Mouse (Mus musculus) monocyte, adult 5-6 weeks (primary cell): Measurements from ENCODE around the gene Pigk. TPM values are rescaled to one million over a fixed set of nuclear protein-coding genes. Genes with fewer than 3 reads are reported as not detected.
A peak's percentile ranks its signal among the peaks of the same experiment; 100 is the strongest.

Source experiments
- ATAC-seq: fragments of 153-309, 156-312 bp; replicated peaks from 2 replicates; pipeline ENCODE4 v1.8.0; 2017; ENCODE audit warnings: mild to moderate bottlenecking; ENCODE audit not compliant: low TSS enrichment, insufficient number of reproducible peaks, severe bottlenecking, poor library complexity, low FRiP score
- total RNA-seq: library from RNA; stranded (forward); fragments of 200-1000, 200-491, 200-594 nt; gene quantifications from 3 replicates; pipeline ENCODE4 v1.2.3, GENCODE M21; 2017

The Pigk gene
- total RNA-seq, 1 experiment from 2014 or later, result 39.8 TPM

DNA sequence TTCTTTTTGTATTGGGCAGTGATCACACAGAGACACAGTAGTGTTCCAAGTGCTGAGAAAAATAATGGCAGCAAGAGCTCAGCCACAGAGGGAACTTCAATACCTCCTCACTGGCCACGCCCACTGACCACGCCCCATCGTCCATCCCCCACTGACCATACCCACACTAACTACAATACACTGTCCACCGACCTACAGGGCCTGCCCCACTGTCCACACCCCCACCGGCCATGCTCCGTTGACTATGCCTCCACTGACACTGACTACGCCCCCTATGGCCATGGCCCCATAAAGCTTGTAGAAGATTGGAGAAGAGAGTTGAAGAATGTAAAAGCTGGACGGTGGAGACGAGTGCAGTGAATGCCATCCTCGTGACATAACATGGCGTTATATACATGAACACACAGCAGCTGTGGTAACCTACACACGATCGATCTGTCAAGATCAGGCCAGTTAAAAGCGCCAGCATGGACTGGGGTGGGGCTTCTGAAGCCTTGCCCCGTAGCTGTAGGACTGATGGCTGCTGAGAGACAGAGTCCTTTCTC lies 235.4 kb downstream of the Pigk start:
- no peak for ATAC-seq

DNA sequence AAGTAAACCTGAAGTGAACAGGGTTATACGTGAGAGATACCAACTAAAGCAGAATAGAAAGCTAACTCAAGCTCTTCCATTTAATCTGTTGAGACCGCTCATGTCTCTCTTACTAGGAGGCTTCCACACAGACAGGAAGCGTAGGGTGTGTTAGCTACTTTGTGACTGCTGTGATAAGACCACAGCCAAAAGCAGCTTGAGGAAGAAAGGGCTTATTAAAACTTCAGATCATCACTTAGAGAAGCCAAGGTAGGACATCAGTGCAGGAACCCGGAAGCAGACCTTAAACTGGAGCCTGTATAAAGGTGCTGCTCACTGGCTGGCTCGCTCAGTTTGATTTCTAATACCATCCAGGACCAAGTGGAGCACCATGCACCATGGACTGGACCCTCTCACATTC lies 236.4 kb downstream of the Pigk start:
- ATAC-seq, result no peak

DNA sequence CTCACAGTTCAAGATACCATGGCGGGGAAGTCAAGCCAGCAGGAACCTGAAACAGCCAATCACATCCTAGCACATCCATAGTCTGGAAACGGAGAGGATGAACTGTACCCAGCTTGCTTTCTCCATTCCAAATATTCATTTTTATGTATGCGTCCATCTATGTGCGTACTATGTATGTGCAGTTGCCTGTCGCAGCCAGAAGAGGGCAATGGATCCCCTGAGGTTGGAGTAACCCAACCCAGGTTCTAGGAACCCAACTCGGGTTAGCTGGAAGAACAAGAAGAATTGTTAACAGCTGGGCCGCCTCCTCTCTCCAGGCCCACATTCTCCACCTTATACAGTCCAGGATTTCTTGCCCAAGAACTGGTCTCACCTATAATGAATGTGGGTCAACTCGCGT lies 237.0 kb downstream of the Pigk start:
- ATAC-seq, result no peak

DNA sequence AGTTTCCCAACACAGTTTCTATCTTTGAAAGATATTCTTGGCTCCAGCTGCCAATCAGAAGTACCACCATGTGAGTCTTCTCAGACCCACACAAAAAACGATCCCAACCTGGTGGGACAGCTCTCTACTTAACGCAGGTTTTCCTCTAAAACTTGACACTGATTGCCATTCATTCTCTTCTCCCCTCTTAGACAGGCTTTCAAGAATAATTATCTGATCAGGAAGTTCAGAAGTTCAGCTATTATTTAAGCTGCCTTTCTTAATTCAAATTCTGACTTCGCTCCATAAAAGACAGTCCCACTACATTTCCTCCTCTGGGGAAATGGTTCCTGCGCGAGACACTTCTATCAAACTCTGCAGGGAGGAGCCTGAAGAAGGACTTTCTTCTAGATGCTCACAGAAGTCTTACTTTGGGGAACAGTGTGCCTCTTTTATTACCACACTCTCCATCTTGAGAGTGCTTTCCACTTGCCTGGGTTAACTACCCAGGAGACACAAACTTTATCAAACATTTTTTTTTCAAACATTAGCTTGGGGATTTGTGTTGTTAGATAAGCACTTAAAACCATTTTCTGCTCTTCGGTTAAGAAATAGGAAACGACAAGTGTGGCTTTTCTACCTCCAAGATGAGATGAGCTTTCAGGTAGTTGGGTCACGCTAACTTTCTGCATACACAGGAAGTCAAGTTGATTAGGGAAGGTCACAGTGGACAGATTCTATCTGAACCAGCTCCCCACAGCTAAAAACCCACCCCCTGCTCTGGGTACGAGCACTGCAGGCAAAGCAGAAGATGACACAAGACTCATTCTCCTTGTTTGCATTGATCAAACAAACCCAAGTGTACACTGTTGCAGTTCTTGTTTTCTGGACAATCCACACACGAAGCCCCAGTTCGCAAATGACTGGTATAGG lies 238.0 kb downstream of the Pigk start:
- no peak for ATAC-seq

DNA sequence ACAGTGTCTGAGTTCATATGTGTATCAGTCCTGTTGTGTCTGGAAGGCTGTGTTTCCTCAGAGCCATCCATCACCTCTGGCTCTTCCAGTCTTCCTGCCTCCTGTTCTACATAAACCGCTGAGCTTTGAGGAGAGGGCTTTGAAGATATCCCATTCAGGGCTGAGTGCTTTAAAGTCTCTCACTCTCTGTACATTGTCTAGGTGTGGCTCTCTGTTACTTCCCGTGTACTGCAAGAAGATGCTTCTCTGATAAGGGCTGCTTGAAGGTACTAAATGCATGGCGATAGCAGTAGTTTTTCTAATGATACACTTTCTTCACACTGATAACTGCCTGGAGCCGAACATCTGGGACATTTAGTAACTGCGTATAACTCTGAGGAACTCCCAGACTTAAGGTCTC lies 242.1 kb downstream of the Pigk start:
- no peak for ATAC-seq

DNA sequence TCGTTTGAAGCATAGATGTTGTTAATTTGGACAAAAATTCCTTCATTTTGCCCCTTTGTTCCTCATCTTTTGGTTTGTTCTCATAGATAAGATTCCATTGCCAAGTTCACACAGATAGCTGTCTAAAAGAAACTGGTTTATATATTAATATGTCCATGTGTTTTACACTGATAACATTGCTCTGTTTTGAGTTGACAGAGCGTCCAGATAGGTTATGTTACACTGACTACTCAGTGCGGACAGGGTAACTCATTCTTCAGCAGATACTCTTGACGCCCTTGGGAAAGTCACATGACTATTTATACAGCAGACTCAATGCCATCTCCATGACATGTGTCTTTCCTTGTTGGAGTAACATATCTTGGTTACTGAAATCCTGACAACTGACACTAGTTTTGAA lies 242.9 kb downstream of the Pigk start:
- no peak for ATAC-seq

DNA sequence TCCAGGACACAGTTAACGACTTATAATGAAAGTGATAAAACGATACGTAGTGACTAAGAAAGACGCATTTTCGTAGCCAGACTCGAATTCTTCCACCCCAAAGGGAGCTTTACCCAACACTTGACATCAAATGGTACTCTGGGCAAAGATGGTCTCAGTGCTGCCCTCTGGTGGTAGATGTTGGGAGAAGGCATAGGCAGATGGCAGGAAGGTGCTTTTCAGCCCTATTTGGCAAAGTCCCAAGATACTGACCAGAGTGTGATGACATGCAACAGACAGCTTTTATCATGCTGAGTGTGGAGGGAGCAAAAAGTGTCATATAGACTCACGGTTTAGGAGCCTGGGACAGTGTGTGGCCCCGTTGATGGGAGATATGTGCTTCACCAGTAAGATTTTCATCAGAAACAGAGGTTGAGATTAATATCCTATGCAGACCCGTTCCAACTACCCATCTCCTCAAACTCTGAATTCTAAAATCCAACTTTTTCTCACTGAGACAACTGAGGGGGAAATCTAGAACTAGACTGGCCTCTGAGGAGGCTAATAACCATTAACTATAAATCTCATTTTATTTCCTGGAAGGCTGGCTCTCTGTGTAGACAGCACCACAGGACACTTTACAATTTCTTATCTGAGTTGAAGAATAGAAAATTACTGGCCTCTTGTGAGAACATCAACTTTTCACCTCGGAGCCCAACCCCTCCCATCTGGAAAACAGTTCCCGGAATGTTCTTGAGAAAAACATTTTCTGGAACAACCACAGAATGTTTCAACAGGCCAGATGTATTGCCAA lies 244.7 kb downstream of the Pigk start:
- 0 out of 2 replicates have a peak, but pooled peaks have one; percentile 22 for ATAC-seq

DNA sequence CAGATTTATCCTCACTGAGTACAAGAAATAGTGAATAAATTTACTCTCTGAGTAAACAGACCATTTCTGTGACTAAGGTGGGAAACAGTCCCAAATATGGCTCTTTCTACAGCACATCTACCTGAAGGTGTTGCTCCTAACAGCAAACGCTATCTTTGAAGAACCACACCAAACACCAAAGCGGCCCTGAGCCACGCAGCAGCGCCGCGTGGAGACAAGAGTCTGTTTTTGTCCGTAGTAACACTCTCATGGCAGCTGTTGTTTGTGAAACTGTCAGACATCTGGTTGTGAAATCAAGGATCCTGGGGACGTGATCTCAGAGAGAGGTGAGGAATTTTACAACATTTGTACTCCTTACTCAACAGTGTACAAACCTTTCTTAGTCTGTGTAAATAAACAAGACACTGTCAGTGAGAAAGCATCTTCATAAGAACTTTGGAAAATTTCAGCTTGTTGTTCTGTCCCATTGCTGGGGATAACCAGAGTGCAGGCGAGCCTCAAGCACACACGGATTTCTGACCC lies 248.0 kb downstream of the Pigk start:
- no peak for ATAC-seq

DNA sequence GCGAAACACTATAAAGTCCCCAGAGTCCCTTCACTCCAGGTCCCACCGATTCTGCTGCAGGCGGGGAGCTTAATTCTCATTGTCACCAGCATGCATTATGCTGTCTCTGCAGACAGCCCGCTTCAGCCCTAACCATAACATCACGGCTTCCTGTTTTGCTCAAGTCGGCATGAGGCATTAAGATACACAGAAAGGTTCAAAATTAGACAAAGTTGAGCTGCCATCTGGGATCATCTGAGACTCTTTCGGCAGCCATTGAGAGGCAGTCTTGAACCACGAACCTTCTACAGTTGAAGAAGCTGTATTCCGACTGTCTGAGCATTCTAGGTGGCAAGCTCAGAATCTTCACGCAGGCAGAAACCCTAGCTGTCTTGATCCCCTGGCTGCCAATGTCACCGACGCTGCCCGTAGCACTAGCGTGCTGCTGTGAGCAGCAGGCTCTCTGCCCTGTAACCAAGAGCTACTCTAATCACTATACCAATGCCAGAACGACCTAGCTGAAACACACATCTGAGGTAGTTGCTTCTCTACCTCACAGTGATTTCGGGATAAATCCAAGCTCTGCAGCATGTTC lies 256.0 kb downstream of the Pigk start:
- ATAC-seq, result no peak

DNA sequence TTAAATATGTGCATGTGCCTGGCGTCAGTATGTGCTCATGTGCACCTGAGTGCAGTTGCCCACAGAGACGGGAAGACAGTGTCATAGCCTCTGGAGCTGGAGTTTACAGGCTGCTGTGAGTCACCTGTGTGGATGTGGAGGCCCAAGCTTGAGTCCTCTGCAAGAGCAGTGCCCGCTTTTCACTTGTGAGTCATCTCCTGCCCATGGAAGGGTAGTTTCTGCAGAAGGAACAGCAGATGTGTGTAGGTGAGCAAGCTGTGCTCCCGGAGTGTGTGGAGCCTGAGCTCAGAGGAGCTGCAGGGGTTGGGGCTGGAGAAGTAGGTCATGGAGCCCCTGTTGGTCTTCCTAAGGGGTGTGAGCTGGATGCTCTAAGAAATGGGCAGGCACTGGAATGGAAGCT lies 257.5 kb downstream of the Pigk start:
- no peak for ATAC-seq

DNA sequence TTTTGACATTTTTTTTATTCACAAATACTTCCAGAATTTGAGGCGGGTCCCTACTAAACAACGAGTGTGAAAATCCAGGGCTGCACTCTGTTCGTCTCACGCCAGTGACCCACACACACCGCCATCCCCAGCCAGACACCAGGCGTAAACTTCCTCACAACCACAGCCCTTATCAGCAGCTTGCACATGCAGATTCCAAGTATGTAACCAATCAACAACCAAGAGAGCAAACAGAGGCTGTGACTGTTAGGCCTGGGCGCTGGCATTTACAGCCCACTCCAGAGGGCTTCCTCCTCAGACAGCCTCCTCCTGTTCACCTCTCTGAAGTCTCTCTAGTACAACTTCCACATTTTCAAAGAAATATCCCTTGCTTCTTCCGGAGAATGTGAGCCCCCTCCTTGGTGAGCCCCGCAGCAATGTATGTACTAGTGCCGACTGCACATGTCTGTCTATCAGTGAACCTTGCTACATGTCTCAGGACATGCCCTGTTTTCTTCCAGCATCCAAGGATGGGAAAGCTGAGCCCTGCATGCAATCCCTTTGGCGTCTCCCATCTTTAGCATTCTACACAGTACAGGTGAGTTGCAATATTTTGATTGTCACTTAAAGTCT lies 265.7 kb downstream of the Pigk start:
- ATAC-seq, result no peak

DNA sequence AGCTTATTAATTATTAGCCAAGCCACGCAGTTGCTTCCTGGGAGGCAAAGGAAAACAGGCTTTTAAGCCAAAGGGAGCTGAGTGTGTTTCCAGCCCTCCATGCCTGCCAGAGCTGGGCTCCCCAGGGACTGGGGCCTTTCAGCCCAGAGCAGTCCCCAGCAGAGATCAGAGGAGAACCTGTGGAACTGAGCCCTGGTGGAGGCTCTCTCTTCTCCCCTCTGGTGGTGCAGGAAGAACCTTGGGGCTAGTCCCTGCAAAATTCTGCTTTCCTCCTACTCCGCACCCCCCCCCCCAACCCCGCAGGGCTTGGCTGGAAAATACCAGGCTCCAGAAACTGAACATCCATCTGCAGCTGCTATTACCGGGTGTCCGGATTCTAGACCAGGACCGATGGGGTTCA lies 266.5 kb downstream of the Pigk start:
- no peak for ATAC-seq

DNA sequence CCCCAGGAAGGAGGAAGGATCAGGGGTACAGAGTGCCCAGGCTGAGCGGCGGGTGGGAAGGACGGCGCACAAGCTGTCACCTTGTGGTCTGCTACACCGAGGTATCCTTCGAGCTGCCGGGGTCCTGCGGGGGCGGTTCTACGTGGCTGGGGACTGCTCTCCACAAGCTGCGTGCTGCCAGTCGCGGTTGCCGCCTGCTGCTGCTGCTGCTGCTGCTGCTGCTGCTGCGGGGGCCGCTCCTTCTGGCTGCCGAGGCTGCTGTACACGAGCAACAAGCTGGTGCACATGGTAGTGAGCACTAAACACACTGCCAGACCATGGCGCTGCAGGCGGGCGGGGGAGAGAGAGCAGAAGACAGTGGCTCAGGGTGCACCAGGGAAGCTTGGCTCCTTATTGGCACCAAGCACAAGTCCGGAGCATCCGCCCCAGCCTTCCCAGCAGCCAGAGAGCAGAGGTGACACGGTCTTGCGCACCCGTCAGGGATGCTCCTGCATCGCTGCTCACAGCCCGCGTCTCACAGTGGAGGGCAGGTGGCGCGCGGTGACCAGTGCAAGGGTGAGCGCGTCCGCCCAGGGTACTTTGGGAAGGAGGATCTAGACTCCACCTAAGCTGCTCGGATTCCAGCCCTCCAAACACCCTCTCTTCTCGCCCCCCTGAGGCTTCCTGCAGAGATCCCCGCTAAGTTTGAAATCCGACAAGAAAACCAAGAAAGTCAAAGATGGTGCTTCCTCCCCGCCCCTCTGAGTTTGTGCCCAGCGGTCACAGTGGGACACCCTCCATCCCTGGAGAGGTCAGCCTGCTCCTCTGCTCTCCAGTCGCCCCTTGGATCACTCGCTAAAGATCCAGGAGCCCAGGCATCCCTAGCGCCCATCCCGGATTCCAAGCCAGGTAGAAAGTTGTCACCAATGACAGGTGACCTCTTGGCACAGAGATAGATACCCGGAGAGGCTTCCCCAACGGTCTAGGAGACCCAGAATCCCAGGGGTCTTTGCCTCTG lies 267.4 kb downstream of the Pigk start:
- no peak for ATAC-seq

DNA sequence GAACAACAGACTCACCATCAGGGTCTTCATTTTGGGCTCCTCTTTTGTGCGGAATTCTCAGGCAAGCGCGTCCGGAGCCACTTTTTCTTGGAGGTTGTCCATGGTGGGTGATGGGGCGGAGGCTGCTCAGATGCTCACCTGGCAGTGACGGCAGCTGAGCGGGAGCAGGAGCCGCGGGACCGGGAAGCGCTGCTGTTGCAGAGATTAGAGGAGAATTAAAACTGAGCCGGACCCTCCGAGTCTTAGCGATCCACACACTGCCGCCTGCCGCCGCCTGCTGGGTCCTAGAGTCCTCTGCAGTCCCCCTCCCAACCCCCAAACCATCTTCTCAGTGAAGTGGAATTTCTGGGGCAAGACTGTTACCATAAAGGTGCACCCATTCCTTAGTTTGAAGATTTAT lies 268.1 kb downstream of the Pigk start, which contains the start of gene St6galnac5:
St6galnac5 (minus strand) TSS at position 259 of the 400 bp plus-strand sequence.
- ATAC-seq, result no peak

DNA sequence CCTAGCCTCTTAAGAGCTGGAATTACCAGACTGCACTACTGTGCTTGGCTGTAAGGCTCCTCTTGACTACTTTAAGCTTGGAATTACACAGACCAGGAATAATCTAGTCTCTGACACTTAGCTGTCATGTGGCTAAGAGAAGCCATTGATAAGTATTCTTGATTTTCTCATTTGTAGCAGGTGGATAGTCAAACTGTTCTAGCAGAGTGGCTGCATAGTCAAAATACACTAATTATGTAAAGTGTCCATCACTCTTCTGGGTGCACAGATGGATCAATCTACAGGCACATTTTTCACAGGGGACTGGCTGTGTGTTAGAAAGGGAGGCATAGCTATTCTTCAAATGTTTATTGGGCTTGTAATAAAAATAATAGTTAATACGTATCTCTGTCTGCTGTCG lies 276.9 kb downstream of the Pigk start:
- ATAC-seq, result no peak

DNA sequence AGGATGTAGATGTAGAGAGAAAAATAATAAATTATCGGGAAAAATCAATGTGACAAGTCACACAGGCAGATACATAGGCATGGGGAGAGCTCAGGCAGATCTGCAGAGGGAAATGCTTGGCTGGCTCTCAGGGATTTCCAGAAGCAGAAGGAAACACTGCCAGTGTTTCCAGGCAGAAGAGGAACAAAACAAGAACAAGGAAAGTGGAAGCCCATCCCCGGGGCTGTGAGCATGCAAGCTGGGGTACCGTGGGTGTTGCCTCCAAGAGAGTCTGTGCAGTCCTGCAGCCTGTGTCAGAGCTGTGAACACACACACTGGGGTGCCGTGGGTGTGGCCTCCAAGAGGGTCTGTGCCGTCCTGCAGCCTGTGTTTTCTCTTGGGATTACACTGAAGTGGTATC lies 279.7 kb downstream of the Pigk start:
- ATAC-seq, result no peak

DNA sequence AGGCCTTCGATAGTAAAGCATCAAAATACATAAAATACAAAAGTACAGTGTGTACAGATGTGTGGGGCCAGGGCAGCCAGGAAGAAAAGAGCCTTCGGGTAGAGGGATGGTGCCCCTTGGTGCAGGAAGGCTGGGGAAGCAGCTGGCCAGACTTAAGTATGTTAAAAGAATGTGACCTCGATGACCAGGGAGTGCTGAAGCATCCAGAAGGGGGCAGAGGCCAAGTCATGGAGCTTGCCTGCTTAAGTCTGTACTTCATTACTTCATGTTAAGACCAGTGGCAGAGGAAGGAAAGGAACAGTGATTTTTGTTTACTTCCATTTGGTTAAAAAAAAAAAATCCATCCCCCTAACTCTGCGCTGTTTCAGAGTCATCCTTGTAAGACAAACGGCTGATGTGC lies 284.2 kb downstream of the Pigk start:
- ATAC-seq, result no peak

DNA sequence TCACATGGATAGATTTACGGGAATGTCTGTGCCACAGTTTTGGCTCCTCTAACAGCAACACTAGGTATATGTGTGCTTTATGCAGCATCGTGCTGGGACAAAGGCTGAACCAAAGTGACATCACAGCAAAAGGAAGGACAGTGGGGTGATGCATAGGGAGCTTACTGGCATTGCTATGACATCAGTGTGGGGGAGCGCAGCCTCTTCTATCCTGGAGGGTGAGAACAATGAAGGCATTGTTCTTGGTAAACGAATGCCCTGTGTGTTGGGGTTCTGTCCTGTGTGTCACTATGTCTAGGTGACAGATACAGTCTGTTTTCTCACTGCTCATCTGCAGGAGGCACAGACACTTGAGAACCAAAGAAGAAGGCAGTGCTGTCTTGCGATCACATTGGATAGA lies 285.0 kb downstream of the Pigk start:
- ATAC-seq, result no peak
